Mouse (Mus musculus): ENCODE measurements around the gene Il27ra.

DNA sequence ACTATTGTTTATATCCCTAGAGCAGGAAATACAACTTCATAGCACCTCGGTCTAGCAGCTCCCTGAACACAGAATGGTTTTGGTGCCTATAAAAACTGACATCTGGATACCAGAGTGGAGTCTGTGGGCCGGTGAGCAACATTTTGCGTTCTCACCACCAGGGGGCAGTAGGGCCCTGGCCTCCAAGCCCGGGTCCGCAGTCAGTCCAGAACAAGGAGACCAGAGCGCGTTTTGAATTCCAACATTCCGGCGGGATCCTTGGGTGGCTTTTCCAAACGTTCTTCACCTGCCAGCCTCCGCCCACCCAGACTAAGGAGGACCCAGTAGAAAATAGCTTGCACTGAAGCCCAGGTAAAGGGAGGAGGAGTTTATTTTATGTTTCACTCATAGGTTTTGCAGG, 32.5 kb downstream of the Il27ra start:
- TF ChIP-seq USF1 (IDR thresholded peaks at IDR 0.05; ENCODE audit: low read depth) (no peak), POLR2A (IDR thresholded peaks at IDR 0.05; ENCODE audit: insufficient read length, low read depth) (no peak), E2F4 (IDR thresholded peaks at IDR 0.05; ENCODE audit: insufficient read depth) (no peak), TCF12 (IDR thresholded peaks at IDR 0.05; ENCODE audit: insufficient read depth, poor library complexity, severe bottlenecking) (no peak)

Data from myocyte (in vitro differentiated cells).